Mouse (Mus musculus) olfactory bulb, adult 2 months (tissue): ENCODE data around the gene Pou2f2.

Experiments
- CTCF ChIP-seq: fragments of 200-500 bp; IDR thresholded peaks from 2 replicates; pipeline ENCODE4 v1.5.1; 2012; ENCODE audit warnings: low read depth, mild to moderate bottlenecking, low read length, moderate library complexity; ENCODE audit not compliant: insufficient read depth
- POLR2A ChIP-seq: fragments of 200-500 bp; IDR thresholded peaks from 2 replicates; pipeline ENCODE4 v1.6.1; 2012; ENCODE audit warnings: mild to moderate bottlenecking, low read depth, low read length, moderate library complexity; ENCODE audit not compliant: insufficient read depth

DNA sequence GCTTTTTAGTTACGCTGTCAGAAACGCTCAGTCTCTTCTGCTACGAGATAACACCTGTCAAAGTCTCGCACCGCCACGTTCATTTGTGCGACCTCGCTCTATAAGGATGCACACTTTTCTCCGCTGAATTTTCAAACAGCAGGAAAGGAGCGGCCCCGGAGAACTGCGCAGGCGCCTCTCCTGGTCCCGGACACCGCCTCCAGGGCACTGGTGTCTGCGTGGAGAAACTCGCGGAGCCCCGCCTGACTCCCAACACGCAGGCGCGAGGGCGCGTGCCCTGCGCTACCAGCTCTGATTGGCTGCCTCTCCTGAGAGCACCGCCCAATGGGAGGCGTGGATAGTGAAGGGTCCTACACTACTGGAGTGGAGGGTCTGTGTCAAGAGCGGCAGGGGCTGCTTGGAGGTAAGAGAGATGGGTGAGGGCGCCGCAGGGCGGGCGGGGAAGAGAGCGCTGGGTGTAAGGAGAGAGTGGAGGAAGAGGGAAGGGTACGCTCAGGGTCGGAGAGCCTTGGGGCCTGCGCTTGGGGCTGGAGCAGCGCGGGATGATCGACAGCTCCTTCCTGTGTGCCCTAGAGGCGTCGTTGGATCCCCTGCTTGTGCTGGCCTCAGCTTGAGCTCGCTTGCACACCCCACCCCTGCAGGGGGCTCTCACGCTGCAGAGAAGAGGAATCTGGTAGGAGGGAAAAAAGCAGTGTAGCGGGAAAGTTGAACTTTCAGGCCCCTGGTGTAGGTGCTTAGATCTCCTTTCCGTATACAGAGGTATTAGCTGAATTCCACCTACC is 41.8 kb upstream of the Pou2f2 start, which contains the start of gene Zfp526:
- TF ChIP-seq POLR2A (peak; percentile 46; the same call in 1 of the 2 replicates), CTCF (no peak)
